Mouse (Mus musculus) midbrain, embryonic 16.5 days (tissue): ENCODE data around the gene Slc3a1. TPM values are rescaled to one million over a fixed set of nuclear protein-coding genes. Genes with fewer than 3 reads are reported as not detected.

ENCODE experiments used
- ATAC-seq: fragments of 200-750 bp; cut with Nextera tagmentation; 2 replicates; pipeline ENCODE4 v1.8.0; 2017; ENCODE audit warnings: moderate TSS enrichment
- H3K27ac ChIP-seq: fragments of 300-500 bp; sonication (generic); 2 replicates; pipeline ENCODE4 v1.5.1; 2014; ENCODE audit warnings: mild to moderate bottlenecking, low read length, mixed read lengths
- H3K27me3 ChIP-seq: fragments of 300-500 bp; sonication (generic); 2 replicates; pipeline ENCODE4 v1.6.1; 2014; ENCODE audit warnings: low read depth, low read length, mixed read lengths; ENCODE audit not compliant: control insufficient read depth, insufficient read depth
- H3K36me3 ChIP-seq: fragments of 300-500 bp; sonication (generic); 2 replicates; pipeline ENCODE4 v1.6.1; 2014; ENCODE audit warnings: mild to moderate bottlenecking, low read length, moderate library complexity, mixed read lengths; ENCODE audit not compliant: control insufficient read depth, insufficient read depth
- H3K4me1 ChIP-seq: fragments of 300-500 bp; sonication (generic); 2 replicates; pipeline ENCODE4 v1.6.1; 2014; ENCODE audit warnings: mild to moderate bottlenecking, low read length, mixed read lengths; ENCODE audit not compliant: control insufficient read depth, insufficient read depth
- H3K4me2 ChIP-seq: fragments of 300-500 bp; sonication (generic); 2 replicates; pipeline ENCODE4 v1.6.1; 2014; ENCODE audit warnings: mild to moderate bottlenecking, low read length, mixed read lengths
- H3K4me3 ChIP-seq: fragments of 300-500 bp; sonication (generic); 2 replicates; pipeline ENCODE4 v1.5.1; 2014; ENCODE audit warnings: low read depth, mild to moderate bottlenecking, low read length, moderate library complexity, mixed read lengths
- H3K9ac ChIP-seq: fragments of 300-500 bp; sonication (generic); 2 replicates; pipeline ENCODE4 v1.6.1; 2014; ENCODE audit warnings: low read depth, low read length, mixed read lengths
- H3K9me3 ChIP-seq: fragments of 300-500 bp; sonication (generic); replicated peaks from 2 replicates; pipeline ENCODE4 v1.6.1; 2014; ENCODE audit warnings: mild to moderate bottlenecking, low read length, mixed read lengths; ENCODE audit not compliant: control insufficient read depth, poor library complexity, severe bottlenecking
- WGBS: fragments of 180-500 bp; shearing (Covaris S2); extraction: QIAGEN DNeasy Blood & Tissue Kit; methylation state at CpG from one replicate; pipeline ENCODE4 v1.1.7; 2014; 5-methylcytosine and 5-hydroxymethylcytosine counted together
- polyA plus RNA-seq: library from polyadenylated mRNA; unstranded; fragments of >200 nt; fragmentation: Nextera tagmentation; extraction: Ambion mirVana; gene quantifications from 2 replicates; pipeline ENCODE4 v1.2.1, GENCODE M21; 2015

The Slc3a1 gene
- polyA plus RNA-seq, 1 experiment from 2014 or later, result 0.20 TPM

GRCm38 (mm10) chr17:85042419-85042818 lies 14.2 kb downstream of the Slc3a1 start:
- H3K36me3 ChIP-seq, result no peaks in the 10 kb centered on the region
- no peaks in the 10 kb centered on the region for H3K27me3 ChIP-seq
- 67% methylated on average over 6 of the region's 6 CpGs for WGBS
- ATAC-seq, result no peak
- H3K4me2 ChIP-seq, result no peak overlapping the region
- no peaks in the 10 kb centered on the region for H3K4me1 ChIP-seq
- H3K9me3 ChIP-seq, result no peaks in the 10 kb centered on the region
- no peak overlapping the region for H3K27ac ChIP-seq
- H3K4me3 ChIP-seq, result no peak overlapping the region
- no peak overlapping the region for H3K9ac ChIP-seq

- no peaks in the 10 kb centered on the region for H3K4me1 ChIP-seq
- 86% methylated on average over 6 of the region's 6 CpGs for WGBS
- H3K9ac ChIP-seq, result no peak overlapping the region
- H3K4me3 ChIP-seq, result no peak overlapping the region
- H3K27ac ChIP-seq, result no peak overlapping the region
- H3K4me2 ChIP-seq, result no peak overlapping the region
- H3K36me3 ChIP-seq, result no peaks in the 10 kb centered on the region
- no peaks in the 10 kb centered on the region for H3K9me3 ChIP-seq
- ATAC-seq, result no peak
- H3K27me3 ChIP-seq, result no peaks in the 10 kb centered on the region
These were observed 15.2 kb downstream of the Slc3a1 start for GRCm38 (mm10) chr17:85043404-85043816.

- ATAC-seq, result no peak
- Histone ChIP-seq H3K9ac (no peak overlapping the region), H3K4me2 (no peak overlapping the region), H3K36me3 (no peaks in the 10 kb centered on the region), H3K4me1 (no peaks in the 10 kb centered on the region), H3K4me3 (no peak overlapping the region), H3K27me3 (no peaks in the 10 kb centered on the region), H3K9me3 (no peaks in the 10 kb centered on the region), H3K27ac (no peak overlapping the region)
- 90% methylated on average over 5 of the region's 5 CpGs for WGBS
These were observed 16.3 kb downstream of the Slc3a1 start for GRCm38 (mm10) chr17:85044466-85044865.

GRCm38 (mm10) chr17:85045160-85045559 lies 17.0 kb downstream of the Slc3a1 start:
- no peaks in the 10 kb centered on the region for H3K36me3 ChIP-seq
- no peak overlapping the region for H3K4me3 ChIP-seq
- H3K9me3 ChIP-seq, result no peaks in the 10 kb centered on the region
- ATAC-seq, result no peak
- H3K27me3 ChIP-seq, result no peaks in the 10 kb centered on the region
- no peak overlapping the region for H3K27ac ChIP-seq
- H3K4me2 ChIP-seq, result no peak overlapping the region
- H3K9ac ChIP-seq, result no peak overlapping the region
- 89% methylated on average over 12 of the region's 12 CpGs for WGBS
- H3K4me1 ChIP-seq, result no peaks in the 10 kb centered on the region

GRCm38 (mm10) chr17:85048379-85048778 lies 20.2 kb downstream of the Slc3a1 start:
- Histone ChIP-seq H3K27ac (no peak overlapping the region), H3K27me3 (no peaks in the 10 kb centered on the region), H3K9ac (no peak overlapping the region), H3K9me3 (no peaks in the 10 kb centered on the region), H3K36me3 (no peaks in the 10 kb centered on the region), H3K4me1 (no peaks in the 10 kb centered on the region), H3K4me2 (no peak overlapping the region), H3K4me3 (no peak overlapping the region)
- WGBS, result 93% methylated on average over 5 of the region's 5 CpGs
- no peak for ATAC-seq

- no peak overlapping the region for H3K4me3 ChIP-seq
- H3K36me3 ChIP-seq, result peaks cover 3% of the 10 kb centered on the region; the same call in 1 of the 2 replicates
- H3K27me3 ChIP-seq, result no peaks in the 10 kb centered on the region
- WGBS, result 95% methylated on average over 7 of the region's 7 CpGs
- H3K9me3 ChIP-seq, result no peaks in the 10 kb centered on the region
- no peak overlapping the region for H3K4me2 ChIP-seq
- no peak for ATAC-seq
- H3K9ac ChIP-seq, result no peak overlapping the region
- H3K27ac ChIP-seq, result no peak overlapping the region
- H3K4me1 ChIP-seq, result no peaks in the 10 kb centered on the region
These were observed 30.1 kb downstream of the Slc3a1 start for GRCm38 (mm10) chr17:85058276-85058675.

- Histone ChIP-seq H3K4me3 (no peak overlapping the region), H3K9ac (no peak overlapping the region), H3K36me3 (peaks cover 11% of the 10 kb centered on the region; the same call in 1 of the 2 replicates), H3K9me3 (no peaks in the 10 kb centered on the region), H3K4me1 (no peaks in the 10 kb centered on the region), H3K4me2 (no peak overlapping the region), H3K27me3 (no peaks in the 10 kb centered on the region), H3K27ac (no peak overlapping the region)
- 88% methylated on average over 6 of the region's 6 CpGs for WGBS
- ATAC-seq, result no peak
These were observed 31.0 kb downstream of the Slc3a1 start for GRCm38 (mm10) chr17:85059136-85059535.

- WGBS, result 93% methylated on average over 7 of the region's 7 CpGs
- Histone ChIP-seq H3K27ac (no peak overlapping the region), H3K9me3 (no peaks in the 10 kb centered on the region), H3K4me1 (no peaks in the 10 kb centered on the region), H3K9ac (no peak overlapping the region), H3K27me3 (no peaks in the 10 kb centered on the region), H3K36me3 (peaks cover 39% of the 10 kb centered on the region), H3K4me2 (no peak overlapping the region), H3K4me3 (no peak overlapping the region)
- ATAC-seq, result no peak
These were observed 35.4 kb downstream of the Slc3a1 start for GRCm38 (mm10) chr17:85063560-85063959.

- no peaks in the 10 kb centered on the region for H3K27me3 ChIP-seq
- H3K4me3 ChIP-seq, result no peak overlapping the region
- H3K4me2 ChIP-seq, result no peak overlapping the region
- no peak overlapping the region for H3K9ac ChIP-seq
- H3K36me3 ChIP-seq, result peaks cover 62% of the 10 kb centered on the region
- H3K4me1 ChIP-seq, result no peaks in the 10 kb centered on the region
- ATAC-seq, result no peak
- 92% methylated on average over 7 of the region's 7 CpGs for WGBS
- H3K9me3 ChIP-seq, result no peaks in the 10 kb centered on the region
- H3K27ac ChIP-seq, result no peak overlapping the region
These were observed 39.2 kb downstream of the Slc3a1 start for GRCm38 (mm10) chr17:85067331-85067730.
